Mouse (Mus musculus) cerebellum, adult 11 months (tissue): ENCODE results near the gene Sumo1.
"Not testable (repeated sequence)": the region's sequence is repeated elsewhere in the genome, so short reads cannot be mapped to it uniquely, and the experiment has no call there.

Experiments used
- DNase-seq: peaks from one replicate; pipeline ENCODE4 v3.0.0; 2022

Gene Sumo1

DNA sequence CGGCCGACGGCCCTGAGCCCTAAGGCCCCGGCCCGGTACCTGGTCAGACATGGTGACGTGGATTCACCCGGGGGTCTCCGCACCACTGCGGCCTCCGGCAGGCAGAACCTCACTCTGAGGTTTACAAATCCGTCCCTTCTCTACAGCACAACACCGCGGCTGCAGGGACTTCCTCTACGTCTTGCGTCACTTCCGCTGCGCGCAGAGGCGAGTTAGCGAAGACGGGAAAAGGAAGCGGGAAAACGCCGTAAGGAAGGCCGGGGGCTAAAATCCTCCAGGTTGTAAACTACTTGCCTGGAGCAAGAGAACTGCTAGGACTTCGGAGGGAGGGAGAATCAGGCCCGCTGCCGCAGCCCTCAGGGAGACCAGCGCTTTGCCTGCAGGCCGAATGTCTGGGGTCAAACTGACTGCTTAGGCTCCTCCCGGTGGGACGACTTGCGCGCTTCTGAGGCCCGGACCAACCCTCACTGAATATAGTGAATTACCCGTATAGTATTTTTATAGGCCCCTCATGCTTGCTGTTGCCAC lies at the start of gene Sumo1:
Gene Sumo1, minus strand, starts transcription at position 194 of the 528 bp plus-strand sequence.
- DNase-seq, result peak; percentile 77

- peak; percentile 6 for DNase-seq
These were observed 49.3 kb upstream of the Sumo1 start for GRCm38 (mm10) chr1:59719900-59720299.

- no peak for DNase-seq
These were observed 31.1 kb upstream of the Sumo1 start for GRCm38 (mm10) chr1:59701766-59702165.

GRCm38 (mm10) chr1:59698207-59698606 lies 27.6 kb upstream of the Sumo1 start:
- DNase-seq, result no peak

- no peak for DNase-seq
These were observed 27.1 kb upstream of the Sumo1 start for GRCm38 (mm10) chr1:59697751-59698150.

DNA sequence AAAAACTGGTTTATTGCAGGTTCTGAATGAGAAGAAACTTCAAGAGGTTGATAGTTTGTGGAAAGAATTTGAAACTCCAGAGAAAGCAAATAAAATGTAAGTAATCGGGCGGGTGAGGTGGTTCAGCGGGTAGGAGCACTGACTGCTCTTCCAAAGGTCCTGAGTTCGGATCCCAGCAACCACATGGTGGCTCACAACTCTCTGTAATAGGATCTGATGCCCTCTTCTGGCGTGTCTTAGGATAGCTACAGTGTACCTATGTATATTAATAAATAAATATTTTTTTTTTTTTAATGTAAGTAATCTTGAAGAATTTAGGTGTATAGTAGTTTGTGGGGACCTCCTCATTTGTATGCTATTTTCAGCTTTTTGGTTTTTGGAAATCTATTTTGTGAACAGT lies 19.8 kb upstream of the Sumo1 start:
- DNase-seq, result no peak

GRCm38 (mm10) chr1:59687493-59687892 lies 16.9 kb upstream of the Sumo1 start:
- no peak for DNase-seq

- peak; percentile 86 for DNase-seq
These were observed 14.5 kb upstream of the Sumo1 start, which contains the start of gene Nop58 for GRCm38 (mm10) chr1:59684819-59685755. Gene Nop58 (plus strand): TSS chr1:59684971.

DNA sequence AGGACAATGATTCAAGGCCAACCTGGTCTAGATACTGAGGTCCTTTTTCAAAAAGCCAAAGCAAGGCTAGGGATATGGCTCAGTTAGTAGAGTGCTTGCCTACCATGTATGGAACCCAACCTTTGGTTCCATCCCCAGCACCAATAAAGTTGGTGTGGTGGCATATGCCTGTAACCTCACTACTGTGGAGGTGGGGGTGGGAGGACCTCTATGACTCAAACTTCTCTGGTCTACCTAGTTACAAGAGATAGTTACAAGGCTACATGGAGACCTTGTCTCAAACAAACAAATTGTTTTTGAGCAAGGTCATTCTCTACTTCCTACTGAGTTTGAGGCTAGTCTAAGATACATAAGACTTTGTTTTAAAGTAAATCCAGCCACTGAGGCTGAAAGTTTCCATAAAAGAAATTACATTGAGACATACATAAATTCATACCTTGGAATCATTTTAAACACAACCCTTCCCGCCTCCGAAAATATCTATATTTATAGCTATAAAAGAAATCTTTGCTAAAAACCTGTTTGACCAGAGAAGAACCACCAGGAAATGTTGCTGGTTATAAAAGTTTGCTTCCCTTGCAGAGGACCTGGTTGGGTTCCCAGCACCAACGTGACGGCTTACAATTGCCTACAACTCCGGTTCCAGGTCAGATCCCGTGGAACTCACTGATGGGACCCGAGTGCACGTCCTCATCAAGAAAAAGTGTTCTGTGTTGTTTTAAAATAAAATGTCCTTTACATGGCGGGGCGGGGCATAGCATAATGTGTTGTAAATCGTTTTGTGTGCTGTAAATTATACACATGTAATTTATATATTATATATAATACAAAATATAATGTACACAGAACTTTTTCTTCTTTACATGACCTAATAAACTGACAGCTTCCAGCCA lies 13.5 kb upstream of the Sumo1 start:
- peak; percentile 27 for DNase-seq

- no peak for DNase-seq
These were observed 3.0 kb upstream of the Sumo1 start for GRCm38 (mm10) chr1:59673661-59674060.

- peak; percentile 29 for DNase-seq
These were observed 538 bp downstream of the Sumo1 start for GRCm38 (mm10) chr1:59669962-59670630.

- DNase-seq, result no peak
These were observed 1.8 kb downstream of the Sumo1 start for GRCm38 (mm10) chr1:59668871-59669270.

DNA sequence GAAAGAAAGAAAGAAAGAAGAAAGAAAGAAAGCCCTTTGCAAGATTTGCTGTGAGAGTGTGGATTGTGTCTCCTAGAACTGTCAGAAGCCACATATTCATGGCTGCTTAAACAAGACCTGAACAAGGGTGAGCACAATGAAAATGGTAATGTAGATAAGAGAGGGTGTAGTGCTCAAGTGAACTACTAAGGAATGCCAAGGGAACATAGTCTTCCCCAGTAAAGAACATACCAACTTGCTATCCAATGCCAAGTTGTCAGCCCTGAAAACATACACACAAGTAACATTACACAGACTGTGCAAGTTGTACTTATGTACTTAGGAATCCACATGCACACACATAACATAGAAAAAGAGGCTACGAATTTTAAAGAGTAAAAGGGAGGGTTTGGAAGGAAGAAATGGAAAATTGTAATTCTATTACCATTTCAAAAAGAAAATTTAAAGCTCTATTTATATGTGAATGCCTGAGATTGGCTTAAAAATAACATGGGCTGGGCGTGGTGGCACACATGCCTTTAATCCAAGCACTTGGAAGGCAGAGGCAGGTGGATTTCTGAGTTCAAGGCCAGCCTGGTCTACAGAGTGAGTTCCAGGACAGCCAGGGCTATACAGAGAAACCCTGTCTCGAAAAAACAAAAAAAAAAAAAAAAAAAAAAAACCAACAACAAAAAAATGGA lies 7.0 kb downstream of the Sumo1 start:
- no peak for DNase-seq

DNA sequence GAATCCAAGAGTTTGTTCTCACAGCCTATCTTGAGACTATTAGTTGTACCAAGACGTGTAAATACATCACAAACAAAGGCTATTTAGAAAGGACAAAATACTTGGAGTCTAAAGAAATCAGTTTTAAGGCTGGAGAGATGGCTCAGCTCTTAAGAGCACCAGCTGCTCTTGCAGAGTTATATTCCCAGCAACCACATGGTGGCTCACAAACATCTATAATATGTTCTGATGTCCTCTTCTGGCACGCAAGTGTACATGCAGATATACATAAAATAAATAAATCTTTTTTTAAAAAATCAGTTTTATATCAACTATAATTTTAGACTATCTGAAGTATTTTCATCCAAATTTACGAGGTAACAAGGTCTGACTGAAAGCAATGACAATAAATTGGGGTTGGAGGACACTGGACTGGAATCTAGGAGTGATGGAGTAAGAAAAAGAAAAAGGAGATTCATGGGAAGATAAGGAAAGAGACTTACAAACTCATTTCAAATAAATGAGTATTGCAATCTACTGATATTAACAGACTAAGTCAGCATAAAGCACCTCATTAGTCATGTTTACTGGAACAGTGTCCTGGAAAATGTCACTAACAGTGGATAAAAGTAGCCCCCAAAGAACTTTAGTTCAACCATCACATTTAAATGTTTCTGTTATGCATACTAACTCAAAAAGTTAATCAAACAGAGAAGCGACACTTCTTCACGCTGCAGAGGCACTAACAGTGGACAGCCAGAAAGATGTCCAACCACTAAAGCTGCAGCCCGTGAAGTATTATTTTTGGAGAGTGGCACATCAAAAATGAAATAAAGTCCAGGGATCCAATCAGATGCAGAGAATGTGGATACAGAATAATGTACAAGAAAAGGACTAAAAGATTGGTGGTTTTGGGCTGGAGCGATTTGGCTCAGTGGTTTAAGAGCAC lies 14.1 kb downstream of the Sumo1 start:
- no peak for DNase-seq

DNA sequence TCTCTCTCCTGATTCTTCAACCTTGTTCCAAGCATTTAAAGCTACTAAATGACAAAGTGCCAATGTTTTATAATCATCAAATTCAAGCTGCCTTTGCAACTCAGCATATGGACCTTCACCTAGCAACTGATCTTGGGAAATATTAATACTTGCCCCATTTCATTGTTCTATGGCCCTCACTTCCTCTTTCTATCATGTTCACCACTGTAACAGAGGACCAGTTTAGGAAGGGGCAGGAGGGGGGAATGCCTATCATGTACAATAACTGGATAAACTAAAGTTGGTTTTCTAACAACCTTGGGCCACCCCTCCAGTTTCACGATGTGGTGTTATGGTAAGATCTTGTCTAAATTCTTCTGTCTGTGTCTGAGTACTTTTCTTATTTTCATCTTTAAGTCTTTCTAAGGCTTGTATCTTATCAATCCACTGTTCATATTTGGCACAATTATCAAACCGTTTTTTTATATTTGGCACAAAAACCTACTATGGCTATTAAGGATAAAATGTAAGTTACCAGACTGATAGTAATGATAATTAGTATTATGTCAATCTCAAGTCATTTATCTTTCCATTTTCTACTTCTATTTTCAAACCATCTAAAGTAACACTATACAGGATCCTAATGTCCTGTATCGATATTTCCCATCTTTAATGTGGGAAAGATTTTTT lies 17.3 kb downstream of the Sumo1 start:
- DNase-seq, result no peak

- no peak for DNase-seq
These were observed 19.3 kb downstream of the Sumo1 start for GRCm38 (mm10) chr1:59651201-59651819.

GRCm38 (mm10) chr1:59646502-59646901 lies 24.1 kb downstream of the Sumo1 start:
- not testable (repeated sequence) for DNase-seq

DNA sequence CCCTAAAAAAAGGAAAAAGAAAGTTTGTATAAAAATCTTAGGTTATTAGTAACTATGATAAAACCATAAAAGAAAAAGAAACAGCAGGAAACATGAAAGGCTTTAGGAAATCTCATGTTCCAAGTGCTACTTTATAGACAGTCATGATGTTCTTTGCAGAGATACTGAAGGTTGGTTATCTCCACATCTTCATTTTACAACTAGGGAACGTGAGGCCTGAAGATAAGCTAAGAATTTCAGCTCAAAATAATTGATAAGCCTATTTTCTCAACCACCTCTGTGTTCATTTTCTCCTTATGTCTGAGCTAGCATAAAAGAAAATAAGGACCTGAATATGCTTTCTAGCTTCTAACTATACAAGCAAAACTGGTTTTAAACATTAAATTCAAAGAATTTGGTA lies 28.1 kb downstream of the Sumo1 start:
- no peak for DNase-seq

DNA sequence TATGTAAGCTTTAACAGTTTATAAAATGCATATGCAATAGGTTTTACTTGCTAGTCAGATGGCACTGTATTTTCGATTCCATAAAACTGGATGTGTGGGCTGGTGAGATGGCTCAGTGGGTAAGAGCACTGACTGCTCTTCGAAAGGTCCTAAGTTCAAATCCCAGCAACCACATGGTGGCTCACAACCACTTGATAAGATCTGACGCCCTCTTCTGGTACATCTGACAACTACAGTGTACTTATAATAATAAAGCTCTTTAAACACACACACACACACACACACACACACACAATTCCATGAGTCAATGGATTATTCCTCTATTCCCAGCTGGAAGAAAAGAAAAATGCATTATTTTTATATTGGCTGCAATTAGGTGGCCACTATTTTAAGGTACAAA lies 32.3 kb downstream of the Sumo1 start:
- no peak for DNase-seq

DNA sequence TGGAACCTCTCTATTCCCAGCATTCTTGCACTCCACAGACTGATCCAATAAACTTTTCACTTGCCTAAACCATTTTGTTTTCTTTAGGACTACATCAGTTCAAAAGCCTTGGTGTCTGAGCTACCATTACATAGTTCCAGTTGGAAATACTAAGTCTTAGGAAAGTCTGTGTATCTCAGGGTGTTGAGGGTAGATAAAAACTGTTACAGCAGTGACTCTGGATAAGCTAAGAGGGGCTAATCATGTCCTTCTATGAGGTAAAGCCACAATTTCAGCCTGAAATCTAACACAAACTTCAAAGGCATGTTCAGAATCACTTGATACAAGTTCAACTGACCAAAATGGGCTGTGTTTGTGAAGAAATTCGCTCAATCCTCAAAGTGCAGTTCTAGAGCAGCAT lies 34.3 kb downstream of the Sumo1 start:
- DNase-seq, result no peak
